Mouse (Mus musculus) hindbrain, postnatal 0 days (tissue): ENCODE results near the gene Calr3. TPM values are rescaled to one million over a fixed set of nuclear protein-coding genes. Genes with fewer than 3 reads are reported as not detected.

ENCODE experiments used
- ATAC-seq: fragments of 200-750 bp; cut with Nextera tagmentation; 2 replicates; pipeline ENCODE4 v1.8.0; 2017; ENCODE audit warnings: mild to moderate bottlenecking, moderate TSS enrichment, moderate library complexity
- DNase-seq: peaks from one replicate; pipeline ENCODE4 v3.0.0-alpha.2; 2015; ENCODE audit warnings: low spot score
- H3K27ac ChIP-seq: fragments of 300-500 bp; sonication (generic); 2 replicates; pipeline ENCODE4 v1.5.1; 2014; ENCODE audit warnings: mild to moderate bottlenecking
- H3K27me3 ChIP-seq: fragments of 300-500 bp; sonication (generic); 2 replicates; pipeline ENCODE4 v1.6.1; 2014; ENCODE audit warnings: low read length, mixed read lengths; ENCODE audit not compliant: insufficient read depth
- H3K36me3 ChIP-seq: fragments of 300-500 bp; sonication (generic); 2 replicates; pipeline ENCODE4 v1.6.1; 2014; ENCODE audit warnings: low read length, mixed read lengths; ENCODE audit not compliant: insufficient read depth
- H3K4me1 ChIP-seq: fragments of 300-500 bp; sonication (generic); 2 replicates; pipeline ENCODE4 v1.6.1; 2014; ENCODE audit warnings: antibody characterized with exemption, low read length, mixed read lengths; ENCODE audit not compliant: insufficient read depth
- H3K4me2 ChIP-seq: fragments of 300-500 bp; sonication (generic); 2 replicates; pipeline ENCODE4 v1.6.1; 2014; ENCODE audit warnings: low read depth, mild to moderate bottlenecking, low read length, moderate library complexity, mixed read lengths
- H3K4me3 ChIP-seq: fragments of 300-500 bp; sonication (generic); 2 replicates; pipeline ENCODE4 v1.5.1; 2014; ENCODE audit warnings: low read length
- H3K9ac ChIP-seq: fragments of 300-500 bp; sonication (generic); replicated peaks from 2 replicates; pipeline ENCODE4 v1.6.1; 2014; ENCODE audit warnings: mild to moderate bottlenecking, low read length, moderate library complexity, mixed read lengths
- H3K9me3 ChIP-seq: fragments of 300-500 bp; sonication (generic); 2 replicates; pipeline ENCODE4 v1.6.1; 2016; ENCODE audit warnings: low read length, mixed read lengths
- CTCF ChIP-seq: IDR thresholded peaks from 2 replicates; pipeline ENCODE4 v1.5.1; 2016; ENCODE audit warnings: antibody characterized with exemption, control low read depth, low read depth
- WGBS: fragments of 180-500 bp; shearing (Covaris S2); extraction: QIAGEN DNeasy Blood & Tissue Kit; methylation state at CpG from one replicate; pipeline ENCODE4 v1.1.7; 2014; 5-methylcytosine and 5-hydroxymethylcytosine counted together
- polyA plus RNA-seq: library from polyadenylated mRNA; unstranded; fragments of >200 nt; fragmentation: Nextera tagmentation; extraction: Ambion mirVana; gene quantifications from 2 replicates; pipeline ENCODE4 v1.2.1, GENCODE M21; 2015
- total RNA-seq: library from RNA; depleted of rRNA; stranded (reverse); fragments of >200 nt; gene quantifications from 2 replicates; pipeline ENCODE4 v1.2.3, GENCODE M21; 2014

Gene Calr3
- total and polyA plus RNA-seq, 2 experiments from 2014 or later: 0.42 to 1.4 TPM

DNA sequence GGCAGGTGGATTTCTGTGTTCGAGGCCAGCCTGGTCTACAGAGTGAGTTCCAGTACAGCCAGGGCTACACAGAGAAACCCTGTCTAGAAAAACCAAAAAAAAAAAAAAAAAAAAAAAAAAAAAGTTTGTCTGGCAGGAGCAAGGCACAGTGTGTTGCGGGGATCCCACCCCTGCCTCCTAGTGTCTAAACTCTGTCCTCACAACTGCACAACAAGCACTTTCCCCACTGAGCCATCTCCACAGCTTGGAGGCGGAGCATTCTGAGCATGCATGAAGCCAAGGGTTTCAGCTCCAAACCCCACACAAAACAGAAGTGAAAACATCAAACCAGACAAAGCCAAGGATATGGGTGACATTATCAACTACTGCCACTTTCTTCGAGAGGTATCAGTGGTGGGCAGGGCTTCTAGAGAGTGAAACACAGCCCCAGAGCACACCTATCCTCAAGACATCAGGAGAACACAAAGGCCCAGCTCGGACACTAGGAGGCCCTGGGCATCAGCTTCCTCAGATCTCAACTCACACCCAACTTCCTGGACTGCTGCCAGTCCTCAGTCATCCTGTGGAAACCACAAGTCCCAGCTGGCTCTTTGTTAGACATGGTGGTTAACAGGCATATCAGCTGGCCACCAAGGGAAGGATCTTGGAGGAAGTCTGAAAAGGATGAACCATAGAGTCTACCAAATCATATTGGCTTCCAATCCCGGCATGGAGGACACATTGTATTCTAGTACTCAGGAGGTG is 42.0 kb upstream of the Calr3 start:
- DNase-seq (peak; percentile 27), ATAC-seq (no peak)
- H3K9me3 ChIP-seq: no peaks in the 10 kb centered on the region
- no peak overlapping the region for H3K9ac ChIP-seq
- 81% methylated on average over 6 of the region's 6 CpGs for WGBS
- peaks cover 30% of the 10 kb centered on the region for H3K36me3 ChIP-seq
- H3K4me2 ChIP-seq: no peak overlapping the region
- H3K4me1 ChIP-seq: 0 out of 2 replicates have a peak, but pooled peaks cover 3% of the 10 kb centered on the region
- H3K4me3 ChIP-seq: no peak overlapping the region
- no peaks in the 10 kb centered on the region for H3K27me3 ChIP-seq
- peak; percentile 39 for TF ChIP-seq CTCF
- H3K27ac ChIP-seq: no peak overlapping the region

DNA sequence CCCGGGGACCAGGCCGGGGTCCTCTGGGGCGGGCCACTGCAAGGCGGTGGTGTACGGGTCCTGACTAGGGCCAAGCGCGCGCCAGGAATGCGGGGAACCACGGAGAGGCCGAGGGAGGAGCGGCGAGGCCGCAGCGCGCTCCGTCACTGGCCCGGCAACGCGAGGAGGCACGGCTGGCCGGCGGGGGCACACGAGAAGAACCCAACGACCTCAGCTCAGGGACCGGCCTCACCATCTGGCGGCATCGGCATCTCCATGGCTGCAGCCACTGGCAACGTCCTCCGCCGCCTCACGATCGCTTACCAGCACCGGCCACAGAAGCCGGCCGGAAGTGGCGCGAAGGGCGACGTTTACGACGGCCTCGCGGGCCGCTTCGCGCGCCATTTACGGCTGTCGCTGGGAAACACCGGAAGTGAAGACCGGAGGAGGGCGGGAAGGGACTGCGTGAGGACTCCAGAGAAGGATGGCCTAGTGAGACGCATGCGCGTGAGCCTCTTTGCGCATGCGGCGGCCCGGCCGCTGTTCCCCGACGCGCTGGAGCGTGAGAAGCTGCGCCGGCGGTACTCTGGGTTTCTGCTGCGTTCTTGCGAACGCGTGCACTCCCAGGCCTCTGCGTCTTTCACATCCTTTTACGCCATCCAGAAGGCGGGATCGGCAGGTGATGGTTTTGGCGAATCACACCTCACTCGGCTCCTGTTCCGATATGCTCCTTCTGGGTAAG is 31.3 kb upstream of the Calr3 start, which contains the start of gene Cherp:
Gene Cherp (minus strand): TSS at position 401 of the 721 bp plus-strand sequence.
- peaks cover 5% of the 10 kb centered on the region; the same call in 1 of the 2 replicates for H3K4me1 ChIP-seq
- peak within 1 kb of the TSS; percentile 91 for H3K27ac ChIP-seq
- WGBS: under 1% methylated on average over 79 of the region's 80 CpGs
- no peaks in the 10 kb centered on the region for H3K27me3 ChIP-seq
- peak within 1 kb of the TSS; percentile 79 for H3K9ac ChIP-seq
- H3K9me3 ChIP-seq: no peaks in the 10 kb centered on the region
- H3K4me2 ChIP-seq: peak within 1 kb of the TSS; percentile 96
- peak; percentile 97 for ATAC-seq
- peak; percentile 99 for DNase-seq
- H3K36me3 ChIP-seq: peaks cover 20% of the 10 kb centered on the region
- TF ChIP-seq CTCF: 0 out of 2 replicates have a peak, but pooled peaks have one; percentile 9
- H3K4me3 ChIP-seq: peak within 1 kb of the TSS; percentile 88

DNA sequence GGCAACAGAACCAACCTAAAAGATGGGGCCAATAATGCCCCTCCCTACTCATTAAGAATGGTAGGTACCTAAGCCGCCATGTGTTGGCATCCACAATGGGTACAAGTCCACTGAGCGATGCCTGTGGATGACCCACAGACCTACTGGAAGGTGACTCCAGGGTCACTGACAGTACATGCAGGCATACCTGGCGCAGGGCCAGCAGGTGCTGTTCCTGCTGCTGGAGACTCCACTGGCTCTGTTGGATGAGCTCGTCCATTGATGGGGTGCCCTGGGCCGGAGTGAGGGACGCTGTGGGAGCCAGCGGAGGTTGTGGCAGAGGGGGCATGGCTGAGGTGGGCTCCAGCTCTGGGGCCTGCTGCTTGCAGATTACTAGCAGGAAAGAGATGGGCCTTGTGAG is 27.0 kb upstream of the Calr3 start:
- 95% methylated on average over 7 of the region's 7 CpGs for WGBS
- no peak for TF ChIP-seq CTCF
- Histone ChIP-seq H3K4me3 (no peak overlapping the region), H3K27me3 (no peaks in the 10 kb centered on the region), H3K9me3 (no peaks in the 10 kb centered on the region), H3K4me1 (no peaks in the 10 kb centered on the region; the same call in 1 of the 2 replicates), H3K27ac (no peak overlapping the region), H3K9ac (no peak overlapping the region), H3K36me3 (peaks cover 63% of the 10 kb centered on the region), H3K4me2 (no peak overlapping the region)
- ATAC-seq: no peak
- no peak for DNase-seq

DNA sequence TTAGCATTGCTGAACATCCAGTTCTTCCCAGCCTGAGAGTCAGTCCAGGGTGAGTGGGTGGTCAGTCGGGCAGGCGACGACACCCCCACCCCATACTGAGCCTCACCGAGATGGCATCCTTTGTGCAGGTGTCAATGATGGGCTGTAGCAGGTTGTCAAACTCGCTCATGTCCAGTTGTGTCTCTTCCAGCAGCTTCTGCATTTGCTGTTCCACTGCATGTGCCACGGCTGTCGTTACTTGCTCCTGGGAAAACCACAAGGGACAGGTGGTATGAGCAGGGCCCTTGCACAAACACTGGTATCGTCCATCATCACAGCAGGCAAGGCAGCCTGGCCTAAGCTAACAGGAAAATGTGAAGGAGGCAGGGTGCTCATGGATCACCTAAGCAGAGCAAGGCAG is 26.3 kb upstream of the Calr3 start:
- ATAC-seq (no peak), DNase-seq (no peak)
- Histone ChIP-seq H3K4me1 (no peaks in the 10 kb centered on the region; the same call in 1 of the 2 replicates), H3K9me3 (no peaks in the 10 kb centered on the region), H3K27me3 (no peaks in the 10 kb centered on the region), H3K4me3 (no peak overlapping the region), H3K4me2 (no peak overlapping the region), H3K36me3 (peaks cover 70% of the 10 kb centered on the region), H3K9ac (no peak overlapping the region), H3K27ac (no peak overlapping the region)
- 95% methylated on average over 8 of the region's 8 CpGs for WGBS
- TF ChIP-seq CTCF: no peak

DNA sequence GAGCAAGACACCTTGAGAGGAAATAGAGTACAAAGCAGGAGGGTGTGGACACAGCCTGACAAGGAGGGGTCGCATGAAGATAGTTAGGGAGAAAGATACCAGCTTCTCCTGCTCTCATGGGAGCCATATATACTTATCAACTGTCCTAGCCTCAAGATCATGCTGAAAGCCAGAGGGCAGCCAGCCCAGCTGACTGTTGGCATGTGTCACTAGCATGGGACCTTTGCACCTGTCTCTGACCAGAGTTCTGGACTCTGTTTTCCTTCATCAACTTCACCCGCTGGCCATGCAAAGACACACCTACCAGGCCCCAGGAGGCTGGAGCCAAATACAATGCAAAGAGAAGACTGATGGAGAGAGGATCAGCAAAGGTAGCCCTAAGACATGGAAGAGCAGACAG is 25.6 kb upstream of the Calr3 start:
- Histone ChIP-seq H3K4me2 (no peak overlapping the region), H3K9ac (no peak overlapping the region), H3K9me3 (no peaks in the 10 kb centered on the region), H3K36me3 (peaks cover 78% of the 10 kb centered on the region), H3K4me1 (no peaks in the 10 kb centered on the region; the same call in 1 of the 2 replicates), H3K27me3 (no peaks in the 10 kb centered on the region), H3K4me3 (no peak overlapping the region), H3K27ac (no peak overlapping the region)
- ATAC-seq (no peak), DNase-seq (no peak)
- 88% methylated on average over 2 of the region's 2 CpGs for WGBS
- TF ChIP-seq CTCF: no peak

DNA sequence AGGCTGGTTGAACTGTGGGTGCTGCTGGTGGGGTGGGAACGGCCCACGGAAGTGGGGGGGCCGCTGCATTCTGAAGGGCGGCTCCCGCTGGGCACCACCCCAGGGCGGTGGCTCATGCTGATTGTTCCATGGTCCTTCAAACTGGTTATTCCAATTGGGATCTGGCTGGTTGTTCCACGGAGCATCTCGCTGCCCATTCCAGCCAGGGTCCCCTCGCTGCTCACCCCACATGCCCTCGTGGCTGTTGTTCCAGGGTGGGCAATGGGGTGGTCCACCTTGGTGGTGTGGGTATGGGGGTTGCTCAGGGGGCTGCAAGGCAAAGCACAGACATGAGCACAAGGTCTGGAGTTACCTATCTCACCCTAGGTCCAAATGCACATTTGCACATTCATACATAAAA is 20.5 kb upstream of the Calr3 start:
- H3K9me3 ChIP-seq: no peaks in the 10 kb centered on the region
- H3K36me3 ChIP-seq: peaks cover 97% of the 10 kb centered on the region
- DNase-seq (no peak), ATAC-seq (no peak)
- TF ChIP-seq CTCF: no peak
- H3K4me1 ChIP-seq: no peaks in the 10 kb centered on the region
- H3K4me3 ChIP-seq: no peak overlapping the region
- WGBS: 97% methylated on average over 10 of the region's 10 CpGs
- H3K27me3 ChIP-seq: no peaks in the 10 kb centered on the region
- no peak overlapping the region for H3K27ac ChIP-seq
- no peak overlapping the region for H3K4me2 ChIP-seq
- no peak overlapping the region for H3K9ac ChIP-seq
